Mouse (Mus musculus) heart, adult 2 months (tissue): Measurements from ENCODE around the gene Nup88. TPM values are rescaled to one million over a fixed set of nuclear protein-coding genes. Genes with fewer than 3 reads are reported as not detected.

Experiments used
- DNase-seq, 2 experiments: peaks; one replicate each; pipeline ENCODE4 v3.0.0; 2021
- H3K27ac ChIP-seq: fragments of 200-600 bp; 2 replicates; pipeline ENCODE4 v1.8.1; 2022
- H3K27me3 ChIP-seq: fragments of 200-500 bp; 2 replicates; pipeline ENCODE4 v1.6.1; 2012; ENCODE audit warnings: mild to moderate bottlenecking, low read length, inconsistent platforms, mixed read lengths; ENCODE audit not compliant: control insufficient read depth, insufficient read depth
- H3K36me3 ChIP-seq: fragments of 200-500 bp; 2 replicates; pipeline ENCODE4 v1.6.1; 2012; ENCODE audit warnings: low read length, inconsistent platforms; ENCODE audit not compliant: control insufficient read depth, insufficient read depth
- H3K4me1 ChIP-seq: fragments of 200-500 bp; 2 replicates; pipeline ENCODE4 v1.6.1; 2011; ENCODE audit warnings: low read length; ENCODE audit not compliant: control insufficient read depth, insufficient read depth
- H3K4me3 ChIP-seq: fragments of 200-600 bp; 2 replicates; pipeline ENCODE4 v1.8.1; 2022
- H3K79me2 ChIP-seq: fragments of 200-500 bp; replicated peaks from 2 replicates; pipeline ENCODE4 v1.6.1; 2012; ENCODE audit warnings: mild to moderate bottlenecking, inconsistent platforms, low read length, moderate library complexity, mixed read lengths; ENCODE audit not compliant: control insufficient read depth, insufficient read depth
- H3K9ac ChIP-seq: fragments of 200-500 bp; 2 replicates; pipeline ENCODE4 v1.6.1; 2012; ENCODE audit warnings: low read depth, mild to moderate bottlenecking, control low read depth, inconsistent platforms, low read length, mixed read lengths
- CTCF ChIP-seq: fragments of 200-600 bp; IDR thresholded peaks from 2 replicates; pipeline ENCODE4 v1.8.1; 2022; ENCODE audit warnings: antibody characterized with exemption, mild to moderate bottlenecking, moderate library complexity
- EP300 ChIP-seq: fragments of 200-500 bp; IDR thresholded peaks from 2 replicates; pipeline ENCODE4 v1.6.1; 2011; ENCODE audit warnings: low read depth, low read length, control low read depth; ENCODE audit not compliant: insufficient read depth
- POLR2A ChIP-seq: fragments of 200-500 bp; IDR thresholded peaks from 2 replicates; pipeline ENCODE4 v1.6.1; 2011; ENCODE audit warnings: mild to moderate bottlenecking, low read depth, low read length, control low read depth; ENCODE audit not compliant: insufficient read depth
- WGBS: fragments of 180-500 bp; shearing (Covaris S2); methylation state at CpG from one replicate; pipeline ENCODE4 v1.1.7; 2018; 5-methylcytosine and 5-hydroxymethylcytosine counted together
- intact Hi-C: fragments of 180-260 bp; cut with DNase I; formaldehyde crosslinking; loops from one replicate; pipeline ENCODE4 v1.15.1; 2025
- polyA plus RNA-seq: library from polyadenylated mRNA; depleted of rRNA; stranded (reverse); fragments of >200 nt; gene quantifications from 2 replicates; pipeline ENCODE4 v1.2.3, GENCODE M21; 2012
- total RNA-seq, 2 experiments: library from RNA; stranded (reverse); gene quantifications; 2 replicates each; pipeline ENCODE4 v1.2.3; 2021

Gene Nup88
- total and polyA plus RNA-seq, 3 experiments, result 24.4 to 47.3 (median 47.3) TPM

GRCm38 (mm10) chr11:70960786-70961554 is 8.8 kb downstream of the Nup88 start:
- DNase-seq, result no peak
- Histone ChIP-seq H3K27me3 (no peaks in the 10 kb centered on the region), H3K79me2 (peaks cover 2% of the 10 kb centered on the region; the same call in 1 of the 2 replicates), H3K4me3 (no peak overlapping the region), H3K27ac (no peak overlapping the region), H3K9ac (no peak overlapping the region), H3K4me1 (no peaks in the 10 kb centered on the region), H3K36me3 (peaks cover 16% of the 10 kb centered on the region)
- 92% methylated on average over 5 of the region's 5 CpGs for WGBS
- intact Hi-C loops, result no loop called here
- TF ChIP-seq CTCF (no peak), POLR2A (no peak), EP300 (no peak)

- intact Hi-C loops, result no loop called here
- Histone ChIP-seq H3K9ac (no peak overlapping the region), H3K4me3 (no peak overlapping the region), H3K27ac (no peak overlapping the region), H3K79me2 (no peaks in the 10 kb centered on the region), H3K36me3 (peaks cover 9% of the 10 kb centered on the region), H3K4me1 (no peaks in the 10 kb centered on the region), H3K27me3 (no peaks in the 10 kb centered on the region)
- WGBS, result 90% methylated on average over 4 of the region's 4 CpGs
- TF ChIP-seq POLR2A (no peak), EP300 (no peak), CTCF (no peak)
- DNase-seq, result no peak
Measured at GRCm38 (mm10) chr11:70954711-70955110, 15.1 kb downstream of the Nup88 start.

- Histone ChIP-seq H3K9ac (no peak overlapping the region), H3K27me3 (no peaks in the 10 kb centered on the region), H3K4me3 (no peak overlapping the region), H3K36me3 (peaks cover 19% of the 10 kb centered on the region), H3K79me2 (no peaks in the 10 kb centered on the region), H3K27ac (no peak overlapping the region), H3K4me1 (no peaks in the 10 kb centered on the region)
- TF ChIP-seq POLR2A, result no peak
- peak in 1 of 2 experiments; percentile 7 for DNase-seq
- intact Hi-C loops, result no loop called here
- WGBS, result 77% methylated on average over 4 of the region's 4 CpGs
Measured at GRCm38 (mm10) chr11:70944935-70945817, 24.6 kb downstream of the Nup88 start.

GRCm38 (mm10) chr11:70943651-70944050 is 26.1 kb downstream of the Nup88 start:
- Histone ChIP-seq H3K36me3 (peaks cover 17% of the 10 kb centered on the region), H3K9ac (no peak overlapping the region), H3K27ac (no peak overlapping the region), H3K4me1 (no peaks in the 10 kb centered on the region), H3K27me3 (no peaks in the 10 kb centered on the region), H3K4me3 (no peak overlapping the region), H3K79me2 (no peaks in the 10 kb centered on the region)
- TF ChIP-seq CTCF (no peak), POLR2A (no peak), EP300 (no peak)
- 78% methylated on average over 7 of the region's 7 CpGs for WGBS
- DNase-seq, result no peak
- intact Hi-C loops, result no loop called here

- DNase-seq, result no peak
Measured at GRCm38 (mm10) chr11:70942596-70942995, 27.2 kb downstream of the Nup88 start.

GRCm38 (mm10) chr11:70935316-70935715 is 34.5 kb downstream of the Nup88 start:
- no peak for TF ChIP-seq EP300
- TF ChIP-seq CTCF, result no peak
- no peak for TF ChIP-seq POLR2A
- H3K36me3 ChIP-seq, result peaks cover 2% of the 10 kb centered on the region; the same call in 1 of the 2 replicates
- no peaks in the 10 kb centered on the region for H3K79me2 ChIP-seq
- no peaks in the 10 kb centered on the region for H3K27me3 ChIP-seq
- intact Hi-C loops, result no loop called here
- no peak overlapping the region for H3K9ac ChIP-seq
- no peak overlapping the region for H3K4me3 ChIP-seq
- 96% methylated on average over 7 of the region's 7 CpGs for WGBS
- H3K27ac ChIP-seq, result no peak overlapping the region
- no peak for DNase-seq
- no peaks in the 10 kb centered on the region for H3K4me1 ChIP-seq

More at GRCm38 (mm10) chr11:70942596-70942995, 27.2 kb downstream of the Nup88 start:
- no peak for TF ChIP-seq CTCF
- Histone ChIP-seq H3K27ac (no peak overlapping the region), H3K4me1 (no peaks in the 10 kb centered on the region), H3K36me3 (peaks cover 17% of the 10 kb centered on the region), H3K9ac (no peak overlapping the region), H3K79me2 (no peaks in the 10 kb centered on the region), H3K4me3 (no peak overlapping the region), H3K27me3 (no peaks in the 10 kb centered on the region)
- 100% methylated on average over 1 of the region's 1 CpGs for WGBS
- intact Hi-C loops, result no loop called here
